Comparison of ENCODE assay signal across 21 mouse cellular contexts in genomic region chr5:52813312-52813711, GRCm38 (mm10).
"Had no signal": no experiment of that assay in that cellular context is flagged by ENCODE, and none has a peak within 500 bp of the region (broad histone marks: within the 10 kb centered on the region; RNA-seq: fewer than 3 reads in every experiment).

No protein-coding gene starts in this region.

- H3K27me3 ChIP-seq: heart, embryonic 13.5 days; heart, embryonic 15.5 days; hindbrain, embryonic 13.5 days; hindbrain, embryonic 15.5 days; limb, embryonic 13.5 days; limb, embryonic 15.5 days; liver, embryonic 12.5 days had no signal

- H3K9me3 ChIP-seq: heart, embryonic 13.5 days; heart, embryonic 15.5 days; hindbrain, embryonic 13.5 days; hindbrain, embryonic 15.5 days; limb, embryonic 13.5 days; limb, embryonic 15.5 days; liver, embryonic 12.5 days had no signal

- H3K4me3 ChIP-seq: heart, embryonic 13.5 days; heart, embryonic 15.5 days; hindbrain, embryonic 13.5 days; hindbrain, embryonic 15.5 days; limb, embryonic 13.5 days; limb, embryonic 15.5 days; liver, embryonic 12.5 days had no signal

- H3K27ac ChIP-seq: heart, embryonic 13.5 days; heart, embryonic 15.5 days; hindbrain, embryonic 13.5 days; hindbrain, embryonic 15.5 days; hindbrain, postnatal 0 days; limb, embryonic 13.5 days; limb, embryonic 15.5 days; liver, embryonic 12.5 days; liver, embryonic 14.5 days had no signal

- DNase-seq: gastrocnemius, postnatal 14 days; gastrocnemius, postnatal 36 days; heart, adult 18-20 months; heart, postnatal 14 days; heart, postnatal 36 days; kidney, adult 18-20 months; kidney, adult 8-10 months; kidney, postnatal 10 days; kidney, postnatal 25 days; layer of hippocampus, adult 9-11 months; layer of hippocampus, postnatal 36 days; left cerebral cortex, postnatal 4 days had no signal

- H3K4me1 ChIP-seq: heart, embryonic 13.5 days; heart, embryonic 15.5 days; hindbrain, embryonic 13.5 days; hindbrain, embryonic 15.5 days; limb, embryonic 13.5 days; limb, embryonic 15.5 days; liver, embryonic 12.5 days had no signal
